Mouse (Mus musculus) neural tube, embryonic 10.5 days (tissue): Measurements from ENCODE around the gene Myoc.
"Not testable (repeated sequence)": the region's sequence is repeated elsewhere in the genome, so short reads cannot be mapped to it uniquely, and the experiment has no call there.

ENCODE experiments used
- DNase-seq: peaks from one replicate; pipeline ENCODE4 v3.0.0-alpha.2; 2017; ENCODE audit warnings: low spot score; ENCODE audit errors: extremely low spot score

The Myoc gene

GRCm38 (mm10) chr1:162639051-162639750 is at the start of gene Myoc:
Gene Myoc (plus strand): TSS chr1:162639155.
- no peak for DNase-seq

- peak; percentile 62 for DNase-seq
These were observed 49.5 kb upstream of the Myoc start for GRCm38 (mm10) chr1:162589443-162589842.

GRCm38 (mm10) chr1:162590415-162590997 is 48.4 kb upstream of the Myoc start:
- DNase-seq: no peak

- DNase-seq: no peak
These were observed 41.4 kb upstream of the Myoc start for GRCm38 (mm10) chr1:162597379-162598102.

GRCm38 (mm10) chr1:162599617-162600016 is 39.3 kb upstream of the Myoc start:
- no peak for DNase-seq

- DNase-seq: peak; percentile 40
These were observed 37.7 kb upstream of the Myoc start for GRCm38 (mm10) chr1:162601288-162601687.

GRCm38 (mm10) chr1:162608127-162608526 is 30.8 kb upstream of the Myoc start:
- DNase-seq: no peak

GRCm38 (mm10) chr1:162609633-162610250 is 29.2 kb upstream of the Myoc start:
- no peak for DNase-seq

GRCm38 (mm10) chr1:162611191-162611590 is 27.8 kb upstream of the Myoc start:
- DNase-seq: no peak

GRCm38 (mm10) chr1:162615511-162615910 is 23.4 kb upstream of the Myoc start:
- DNase-seq: no peak

- no peak for DNase-seq
These were observed 18.5 kb upstream of the Myoc start for GRCm38 (mm10) chr1:162620487-162620886.

GRCm38 (mm10) chr1:162623895-162624294 is 15.1 kb upstream of the Myoc start:
- DNase-seq: no peak

GRCm38 (mm10) chr1:162625229-162625628 is 13.7 kb upstream of the Myoc start:
- DNase-seq: no peak

GRCm38 (mm10) chr1:162627821-162628220 is 11.1 kb upstream of the Myoc start:
- not testable (repeated sequence) for DNase-seq

GRCm38 (mm10) chr1:162628326-162628725 is 10.6 kb upstream of the Myoc start:
- DNase-seq: not testable (repeated sequence)

GRCm38 (mm10) chr1:162635291-162635931 is 3.5 kb upstream of the Myoc start:
- DNase-seq: not testable (repeated sequence)

GRCm38 (mm10) chr1:162636516-162636915 is 2.4 kb upstream of the Myoc start:
- no peak for DNase-seq

GRCm38 (mm10) chr1:162638535-162638934 is 420 bp upstream of the Myoc start:
- DNase-seq: no peak

- no peak for DNase-seq
These were observed 906 bp downstream of the Myoc start for GRCm38 (mm10) chr1:162639861-162640260.

GRCm38 (mm10) chr1:162642591-162642990 is 3.6 kb downstream of the Myoc start:
- no peak for DNase-seq

GRCm38 (mm10) chr1:162643752-162644151 is 4.8 kb downstream of the Myoc start:
- no peak for DNase-seq
